Mouse (Mus musculus): ENCODE data around the gene Auh.

Auh gene

DNA sequence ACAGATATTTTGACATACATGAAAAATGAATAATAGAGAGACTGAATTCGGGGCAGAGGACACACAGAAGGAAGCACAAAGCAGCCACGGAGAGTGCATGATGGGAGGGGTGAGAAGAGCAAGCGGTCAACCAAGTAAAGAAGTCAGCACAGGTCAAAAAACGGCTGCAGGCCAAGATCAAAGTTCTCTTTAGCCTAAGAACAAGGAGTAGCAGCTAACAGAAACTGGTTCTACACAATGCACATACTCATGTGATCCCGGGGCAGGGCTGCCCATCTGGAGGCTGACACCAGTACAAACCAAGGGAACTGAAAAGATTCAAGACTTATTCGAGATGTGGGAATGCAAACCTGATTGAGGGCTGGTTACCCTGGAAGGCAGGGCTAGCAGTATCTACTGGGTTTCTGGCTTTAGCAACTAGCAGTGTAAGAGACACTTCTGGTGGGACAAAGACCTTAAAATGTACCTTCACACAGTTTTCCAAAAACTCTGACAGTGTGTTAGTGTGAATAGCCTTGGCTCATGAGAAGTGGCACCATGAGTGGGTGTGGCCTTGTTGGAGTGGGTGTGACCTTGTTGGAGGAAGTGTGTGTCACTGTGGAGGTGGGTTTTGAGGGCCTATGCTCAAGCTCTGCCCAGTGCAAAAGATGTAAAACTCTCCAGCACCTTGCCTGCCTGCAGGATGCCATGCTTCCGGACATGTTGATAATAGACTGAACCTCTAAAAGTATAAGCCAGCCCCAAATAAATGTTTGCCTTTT lies 8.2 kb downstream of the Auh start:
- no peak for DNase-seq

DNA sequence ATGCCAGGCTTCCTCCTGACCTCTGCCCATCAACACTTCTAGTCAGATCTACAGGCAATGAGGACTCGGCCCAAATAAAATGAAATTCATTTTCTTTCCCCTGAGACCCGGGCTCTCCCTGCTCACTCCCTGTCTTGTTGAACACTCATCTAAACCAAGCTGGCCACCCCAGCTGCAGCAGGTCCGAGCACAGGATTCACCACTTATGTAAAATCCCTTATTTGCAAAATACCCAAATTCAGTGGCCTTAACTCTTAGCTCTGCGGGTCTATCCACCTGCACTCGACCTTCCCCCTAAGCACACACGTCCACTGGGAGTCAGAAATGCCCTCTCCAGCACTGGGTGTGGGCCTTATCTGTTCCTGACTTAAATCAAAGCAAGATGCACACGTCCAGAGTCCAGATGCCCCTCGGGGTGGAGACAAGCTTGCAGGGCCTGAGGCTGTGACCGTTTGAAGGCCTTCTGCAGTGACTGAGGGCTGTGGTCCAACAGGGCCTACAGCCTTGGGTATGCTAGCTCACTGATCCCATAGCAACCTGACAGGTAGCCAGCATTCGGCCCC lies 9.6 kb downstream of the Auh start:
- no peak for DNase-seq

DNA sequence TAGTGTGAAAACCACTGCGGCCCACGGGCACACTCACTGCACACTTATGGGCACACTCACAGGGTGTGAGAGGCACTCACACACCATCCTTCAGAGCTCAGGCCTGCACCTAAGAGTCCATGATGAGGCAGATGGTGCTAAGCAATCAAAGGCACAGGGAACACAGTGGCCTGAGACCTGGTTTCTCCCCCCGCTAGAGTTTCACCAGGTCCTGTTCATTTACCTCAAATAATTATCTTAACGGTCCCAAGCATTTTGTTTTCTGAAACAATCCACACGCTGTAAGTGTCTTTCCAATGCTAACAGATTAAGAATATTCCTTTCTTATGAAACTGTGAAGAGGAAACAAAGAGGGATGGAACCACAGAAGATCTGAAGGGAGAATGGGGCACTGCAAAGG lies 11.1 kb downstream of the Auh start:
- DNase-seq: no peak

DNA sequence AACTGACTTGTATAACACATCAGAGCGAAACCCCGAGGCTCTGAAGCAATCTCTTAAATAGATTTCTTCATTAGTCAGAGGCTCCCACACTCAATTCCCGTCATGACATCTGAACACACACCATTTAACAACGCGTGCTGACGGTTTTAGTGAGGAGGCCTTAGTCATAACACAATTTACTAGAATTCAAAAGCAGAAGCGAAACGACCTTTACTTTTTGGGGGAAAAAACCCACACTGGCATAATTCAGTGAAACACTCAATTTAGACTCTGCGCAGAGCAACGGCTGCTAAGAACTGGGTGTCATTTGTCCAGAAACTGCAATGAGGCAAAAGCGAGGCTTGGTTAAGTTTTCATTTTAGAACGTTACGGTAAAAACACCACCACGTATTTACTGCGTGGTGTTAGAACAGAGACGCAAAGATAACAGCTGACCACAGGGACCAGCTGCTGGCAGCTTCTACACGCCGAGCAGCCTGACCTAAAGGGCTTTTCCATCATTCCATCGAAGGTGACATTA lies 14.8 kb downstream of the Auh start:
- DNase-seq: no peak

DNA sequence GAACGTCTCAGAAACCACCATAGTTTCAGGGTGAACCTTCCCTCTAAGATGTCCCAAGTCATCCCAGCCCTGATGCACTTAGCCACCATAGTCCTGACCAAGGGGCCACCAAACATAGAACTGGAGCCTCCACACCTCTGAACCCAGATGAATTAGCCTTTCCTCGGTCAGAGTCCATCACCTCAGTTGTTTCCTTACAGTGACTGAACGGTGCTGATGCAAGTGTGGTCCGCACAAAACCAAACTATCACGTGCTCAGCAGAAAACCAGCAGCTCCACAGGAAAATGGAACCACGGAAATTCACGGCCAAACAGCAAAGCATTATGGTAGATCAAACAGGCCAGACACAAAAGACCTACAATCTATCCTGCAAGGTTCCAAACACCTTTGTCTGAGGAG lies 15.6 kb downstream of the Auh start:
- DNase-seq: no peak

DNA sequence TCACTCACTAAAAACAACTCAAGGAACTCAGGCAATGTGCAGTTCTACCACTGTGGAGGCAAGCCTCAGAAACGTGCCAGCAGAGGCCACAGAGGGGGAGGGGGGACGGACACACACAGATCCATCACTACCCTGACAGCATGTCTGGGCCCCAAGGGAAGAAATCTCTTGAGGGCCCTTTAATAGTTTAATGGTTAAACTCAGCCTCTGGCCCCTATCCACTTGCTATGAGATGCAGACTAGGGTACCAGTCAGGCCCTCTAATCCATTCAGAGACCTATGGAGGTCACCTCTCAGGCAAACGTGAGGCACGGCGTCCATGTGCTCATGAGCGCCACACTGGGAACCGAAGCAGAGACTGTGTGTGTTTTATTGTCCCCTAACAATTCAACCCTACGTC lies 17.0 kb downstream of the Auh start:
- no peak for DNase-seq

DNA sequence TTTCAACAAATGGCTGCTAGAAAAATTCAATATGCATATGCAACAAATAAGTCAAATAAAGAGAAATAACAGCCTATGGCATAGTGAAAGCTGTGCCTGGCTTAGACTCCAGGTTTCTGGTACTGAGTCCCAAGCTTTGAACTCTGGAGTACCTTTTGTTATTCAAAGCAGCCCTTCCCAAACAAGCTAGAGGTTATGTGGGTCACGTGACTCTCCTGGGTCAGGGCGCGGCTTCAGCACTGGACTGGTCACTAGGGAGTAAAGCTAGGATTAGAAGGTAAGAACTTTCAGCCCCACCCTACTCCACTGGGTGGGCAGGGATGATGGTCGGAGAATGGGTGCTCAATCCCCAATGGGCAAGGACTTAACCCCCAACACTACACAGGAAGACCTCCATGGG lies 18.2 kb downstream of the Auh start:
- DNase-seq: no peak

DNA sequence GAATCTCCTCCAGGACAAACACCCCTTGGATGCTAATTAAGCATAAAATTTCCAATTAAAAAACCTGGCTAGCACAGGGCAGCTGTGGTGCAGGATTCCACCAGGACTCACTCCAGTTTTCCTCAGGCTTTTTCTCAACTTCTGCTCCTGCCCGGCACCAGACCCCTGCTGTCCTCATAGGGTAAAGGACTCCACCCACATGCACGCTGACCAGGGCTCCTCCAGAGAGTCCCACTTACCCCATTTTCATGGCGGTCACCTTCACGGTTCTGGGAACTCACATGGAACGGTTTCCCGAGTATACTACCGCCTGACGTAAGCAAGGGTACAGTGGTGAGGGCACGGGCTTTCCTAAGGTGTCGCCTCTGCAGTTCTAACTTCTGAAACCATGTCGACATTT lies 23.2 kb downstream of the Auh start:
- no peak for DNase-seq

DNA sequence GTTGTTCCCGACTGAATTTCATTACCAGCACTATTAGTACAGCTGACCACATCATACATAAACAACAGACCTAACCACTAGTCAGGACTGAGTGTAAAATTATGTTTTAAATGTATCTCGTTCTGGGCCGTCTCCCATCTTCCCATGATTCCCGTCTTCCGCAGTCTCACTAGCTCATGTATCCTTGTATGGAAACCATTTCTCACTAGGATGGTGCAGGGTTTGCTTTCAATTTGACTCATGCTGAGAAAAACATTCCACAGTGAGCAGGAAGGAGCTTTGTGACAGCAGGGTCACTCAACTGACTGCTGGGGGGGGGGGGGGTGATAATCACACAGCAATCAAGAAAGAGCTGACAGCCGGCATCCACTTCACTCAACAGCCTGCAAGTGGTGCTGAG lies 25.3 kb downstream of the Auh start:
- no peak for DNase-seq

DNA sequence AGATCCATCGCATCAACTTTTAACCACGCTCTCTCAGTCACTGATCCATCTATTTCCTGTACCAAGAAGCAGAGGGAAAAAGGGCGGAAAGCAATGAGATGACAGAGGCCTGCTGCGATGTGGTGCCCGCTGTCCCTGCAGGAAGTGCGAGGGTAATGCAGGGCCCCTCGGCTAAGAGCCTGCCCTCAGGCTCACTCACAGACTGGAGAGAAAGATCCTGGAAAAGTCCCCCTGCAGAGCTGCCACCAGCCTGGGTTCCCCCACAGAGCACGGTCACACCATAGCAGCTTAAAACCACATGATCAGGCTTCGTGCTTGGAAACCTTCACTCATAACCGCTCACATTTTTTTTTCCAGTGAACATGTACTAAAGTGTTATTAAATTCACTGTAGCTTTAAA lies 25.7 kb downstream of the Auh start:
- DNase-seq: no peak

DNA sequence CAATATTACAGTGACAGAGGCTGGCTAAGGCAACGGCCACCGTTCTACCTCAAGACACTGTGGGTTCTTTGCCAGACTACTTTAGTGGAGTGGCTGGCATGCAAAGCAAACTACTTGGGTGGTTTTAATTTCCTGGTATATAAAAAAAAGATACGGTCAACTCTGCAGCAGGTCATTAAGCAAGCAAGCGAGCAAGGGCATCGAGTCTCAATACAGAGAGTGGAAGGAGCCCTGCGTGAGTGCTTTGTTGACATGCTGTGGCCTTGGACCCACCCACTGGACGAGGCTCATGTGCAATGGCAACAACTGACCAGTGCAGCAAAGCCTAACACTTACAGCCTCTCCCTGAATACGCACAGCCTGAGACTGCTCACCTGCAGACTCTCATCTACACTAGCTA lies 27.0 kb downstream of the Auh start:
- DNase-seq: no peak

DNA sequence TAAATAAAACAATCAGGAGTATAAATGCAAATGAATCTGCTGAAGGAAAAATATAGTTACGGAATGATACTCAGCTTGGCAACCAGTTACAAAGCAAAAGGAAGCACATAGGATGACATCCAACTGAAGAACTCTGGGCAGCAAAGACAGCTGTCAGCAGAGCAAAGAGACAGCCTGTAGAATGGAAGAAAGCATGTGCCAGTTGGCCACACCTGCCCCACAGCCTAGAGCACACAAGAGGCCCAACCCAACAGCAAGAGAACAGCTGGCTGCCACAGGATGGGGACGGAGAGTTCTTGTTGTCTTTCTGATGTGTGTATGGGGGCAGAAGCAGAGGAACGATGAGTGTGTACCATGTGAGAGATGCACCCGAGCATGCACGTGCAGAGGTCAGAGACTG lies 29.8 kb downstream of the Auh start:
- no peak for DNase-seq

DNA sequence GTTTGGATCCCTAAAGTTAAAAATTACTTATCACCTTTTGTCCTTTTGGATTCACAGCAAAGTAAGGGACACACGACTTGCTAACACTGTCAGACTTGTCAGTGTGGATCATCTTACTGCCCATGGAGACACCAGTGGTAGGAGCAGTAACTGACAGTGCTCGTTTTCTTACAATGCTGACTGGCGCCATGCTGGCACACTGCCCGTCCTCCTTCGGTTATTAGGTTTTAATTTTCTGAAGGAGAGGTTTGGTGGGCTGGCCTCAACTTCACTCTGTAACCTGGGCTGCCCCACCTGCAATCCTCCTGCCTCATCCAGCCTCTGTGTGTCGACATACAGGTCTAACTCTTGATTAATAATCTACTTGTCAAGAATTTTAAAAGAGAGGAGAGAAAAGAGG lies 31.7 kb downstream of the Auh start:
- no peak for DNase-seq

DNA sequence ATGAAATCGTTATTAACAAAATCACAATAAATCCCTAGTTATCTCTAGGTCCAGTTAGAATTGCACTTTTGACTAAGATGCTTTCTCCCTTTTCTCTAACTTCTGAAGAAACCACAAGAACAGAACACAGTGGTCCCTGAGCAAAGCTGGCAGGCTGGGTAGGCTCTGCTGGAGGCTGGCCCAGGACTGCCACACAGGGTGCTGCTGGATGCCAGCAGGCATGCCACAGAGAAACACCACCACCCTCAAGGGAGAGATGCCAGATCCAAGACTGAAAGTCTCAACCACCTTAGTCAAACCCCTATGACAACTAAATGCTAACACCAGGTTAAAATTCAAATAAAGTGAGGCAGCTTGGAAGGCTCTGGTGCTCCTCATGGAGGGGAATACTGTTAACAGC lies 36.7 kb downstream of the Auh start:
- peak; percentile 66 for DNase-seq

DNA sequence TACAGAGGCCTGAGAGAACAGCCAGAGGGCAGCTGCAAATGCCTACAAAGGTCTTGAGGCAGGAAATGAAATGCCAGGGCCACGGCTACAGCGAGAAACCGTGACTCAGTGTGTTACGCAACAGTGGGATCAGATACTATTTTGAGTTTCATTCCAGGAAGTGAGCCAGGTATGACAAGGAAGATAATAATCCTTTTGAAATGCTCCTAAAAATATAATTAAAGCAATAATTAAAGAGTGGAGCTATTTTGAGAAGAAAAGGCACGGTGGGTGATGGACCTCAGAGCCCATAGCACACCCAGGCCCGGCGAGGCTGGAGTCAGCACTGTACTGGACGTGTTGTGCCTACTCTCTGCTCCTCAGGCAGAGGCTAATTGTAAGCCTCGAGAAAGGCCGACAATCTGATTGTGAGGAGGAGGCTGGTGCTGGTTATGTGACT lies 37.4 kb downstream of the Auh start:
- peak; percentile 87 for DNase-seq

DNA sequence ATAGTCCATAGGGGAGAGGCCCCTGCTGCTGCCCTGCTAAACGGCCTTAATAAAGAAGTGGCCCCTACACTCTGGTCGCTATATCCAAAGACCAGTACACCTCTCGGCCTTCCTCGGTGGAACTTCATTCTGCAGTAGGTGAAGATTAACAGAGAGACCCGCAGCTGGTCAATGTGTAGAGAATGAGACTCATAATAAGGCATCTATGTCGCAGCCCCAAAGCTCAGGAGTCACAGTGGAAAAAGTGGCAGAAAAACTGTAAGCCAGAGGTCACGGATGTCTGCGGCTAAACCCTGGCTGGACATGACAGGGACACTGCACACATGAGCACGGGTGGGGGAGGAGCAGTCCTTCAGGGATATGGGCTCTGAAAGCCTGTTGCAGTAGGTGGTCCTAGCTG lies 39.2 kb downstream of the Auh start:
- no peak for DNase-seq

DNA sequence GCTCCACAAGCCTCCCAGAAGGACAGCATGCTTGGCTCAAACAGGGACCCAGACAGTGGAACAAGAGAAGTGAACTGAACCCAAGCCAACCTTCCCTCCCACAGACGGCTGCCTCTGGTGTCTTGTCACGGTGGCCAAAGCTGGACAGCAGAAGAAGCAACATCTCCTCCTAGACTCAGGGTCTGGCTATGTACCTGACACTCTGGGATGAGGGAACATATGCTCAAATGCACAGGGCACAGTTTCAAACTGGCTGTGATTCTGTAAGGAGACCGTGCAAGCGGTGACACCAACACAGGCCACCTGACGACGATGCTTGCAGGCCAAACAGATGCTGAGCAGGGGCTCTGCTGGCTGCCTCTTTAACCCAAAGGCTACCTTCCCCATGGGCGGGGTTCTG lies 42.7 kb downstream of the Auh start:
- DNase-seq: peak; percentile 41

DNA sequence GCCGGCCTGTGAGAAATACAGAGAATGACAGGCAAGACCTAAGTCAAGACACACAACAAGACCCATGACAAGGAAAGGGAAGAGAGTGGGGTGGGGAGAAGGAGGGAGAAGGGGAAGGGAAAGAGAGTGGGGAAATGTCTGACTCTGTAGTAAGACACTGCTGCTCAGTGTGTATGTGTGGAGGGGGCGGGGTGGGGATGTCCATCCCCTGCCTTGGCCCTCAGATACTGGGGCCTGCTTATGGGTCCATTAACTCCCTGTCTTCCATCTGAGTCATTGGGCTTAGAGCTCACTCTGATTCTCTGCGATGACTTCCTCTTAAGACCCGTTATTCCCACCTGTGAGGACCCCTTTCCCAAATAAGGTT lies 45.5 kb downstream of the Auh start:
- DNase-seq: no peak

DNA sequence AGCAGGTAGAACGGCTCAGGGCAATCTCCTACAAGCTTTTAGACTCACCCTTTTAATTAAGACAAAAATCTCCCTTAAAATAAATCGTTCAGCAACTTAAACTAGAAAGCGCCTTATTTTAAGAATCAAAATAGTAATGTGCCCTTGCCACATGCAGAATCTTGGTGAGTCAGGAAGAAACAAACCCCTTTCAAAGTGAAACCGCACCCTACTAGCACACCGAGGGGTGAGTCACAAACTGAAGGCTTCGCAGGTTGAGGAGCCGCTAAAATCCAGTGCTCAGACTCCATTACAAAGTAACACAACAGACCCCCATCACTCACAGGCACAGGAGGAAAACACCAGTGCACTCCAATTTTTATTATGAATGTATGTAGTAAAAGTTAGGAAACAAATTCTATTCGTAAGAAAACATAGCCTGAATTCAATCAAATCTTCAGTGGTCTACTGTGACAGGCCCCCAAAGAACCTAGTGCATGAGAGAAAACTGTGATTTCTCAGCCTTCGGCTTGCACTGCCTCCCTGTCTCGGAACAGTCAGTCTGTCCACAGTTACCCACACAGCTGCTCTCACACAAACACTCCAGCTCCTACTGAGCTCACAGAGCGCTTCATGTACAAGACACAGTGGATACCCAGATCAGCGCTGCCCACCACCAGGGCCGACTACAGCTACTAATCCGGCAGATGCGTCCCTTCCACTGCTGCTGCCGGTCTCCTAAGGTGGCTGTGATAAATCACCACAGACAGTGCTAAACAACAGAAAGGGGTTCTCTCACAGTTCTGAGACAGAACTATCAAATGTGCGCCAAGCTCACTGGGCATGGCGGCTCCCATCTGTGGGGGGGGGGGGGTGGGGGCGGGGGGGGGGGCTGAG lies 46.2 kb downstream of the Auh start:
- no peak for DNase-seq

DNA sequence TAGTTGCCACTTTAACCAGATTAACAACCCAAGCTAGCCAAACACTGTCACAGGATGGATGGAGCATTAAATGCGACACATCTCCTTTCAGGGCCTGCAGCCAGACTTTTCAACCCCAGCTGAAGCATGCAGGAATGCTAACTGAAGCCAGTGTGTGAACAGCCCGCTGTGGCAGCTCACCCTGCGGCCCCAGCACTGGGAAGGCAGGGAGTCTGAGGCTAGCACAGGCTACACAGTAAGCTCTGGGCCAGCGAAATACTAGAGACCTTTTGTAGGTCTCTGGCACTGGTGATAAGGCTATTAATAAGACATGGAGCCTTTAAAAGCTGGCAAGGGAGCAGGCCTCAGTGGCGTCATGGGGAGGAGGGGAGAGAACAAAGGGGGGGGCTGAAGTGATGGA lies 49.1 kb downstream of the Auh start:
- peak; percentile 37 for DNase-seq

DNA sequence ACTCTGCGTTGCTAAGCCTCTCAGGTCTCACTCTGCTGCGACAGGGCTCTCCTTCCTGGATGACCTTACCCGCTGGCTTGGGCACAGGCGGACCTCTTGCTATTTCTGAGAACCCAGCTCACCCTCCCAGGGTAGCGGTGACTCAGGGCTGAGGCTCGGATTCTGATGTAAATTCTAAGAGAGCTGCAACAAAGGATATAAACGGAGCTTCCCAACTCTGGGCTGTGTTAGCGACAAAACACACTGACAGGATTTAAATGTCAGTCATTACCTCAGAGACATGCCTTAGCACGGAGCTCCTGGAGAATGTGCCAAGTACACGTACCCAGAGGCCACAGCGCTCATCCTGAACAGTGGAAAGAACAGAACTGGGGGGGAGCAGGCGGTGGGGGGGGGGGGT lies 49.6 kb downstream of the Auh start:
- peak; percentile 35 for DNase-seq

DNA sequence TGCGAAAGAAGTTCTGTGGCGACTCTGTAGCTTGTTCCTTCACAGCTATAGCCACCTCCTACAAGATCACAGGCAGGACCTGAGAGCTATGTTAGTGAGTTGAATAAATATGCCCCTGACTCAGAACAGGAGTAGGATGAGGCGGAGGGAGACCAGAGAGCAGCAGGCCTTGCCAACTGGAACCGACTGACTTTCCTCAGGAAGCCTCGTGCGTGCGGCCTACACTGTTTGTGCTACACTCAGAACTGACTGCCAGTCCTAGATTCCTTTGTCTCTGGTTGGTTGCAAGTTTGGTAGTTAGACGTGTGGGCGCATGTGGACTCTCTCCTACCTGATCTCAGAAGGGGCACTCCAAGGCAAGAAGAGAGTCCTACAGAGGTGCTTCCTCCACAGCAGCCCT lies 50.2 kb downstream of the Auh start:
- DNase-seq: no peak

DNA sequence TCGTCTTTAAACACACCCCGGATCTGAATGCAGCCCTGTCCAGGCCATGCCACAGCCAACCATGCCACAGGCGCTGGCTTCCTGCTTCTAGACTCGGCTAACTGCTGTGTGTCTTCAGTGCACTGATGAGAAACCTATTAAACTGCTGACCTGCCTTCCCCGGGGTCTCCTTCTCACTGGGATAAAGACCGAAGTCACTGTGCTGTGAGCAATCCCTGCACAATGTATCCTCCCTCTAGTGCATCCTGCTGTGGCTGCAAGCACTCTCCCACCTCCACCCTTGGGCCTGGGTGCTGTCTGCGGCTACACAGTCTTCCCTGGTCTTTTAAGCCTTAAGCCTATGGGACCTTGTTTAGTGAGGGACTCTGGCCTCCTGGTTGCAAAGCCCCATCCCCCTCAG lies 50.7 kb downstream of the Auh start:
- no peak for DNase-seq
